Mouse (Mus musculus): ENCODE results near the gene Comtd1. TPM values are rescaled to one million over a fixed set of nuclear protein-coding genes. Genes with fewer than 3 reads are reported as not detected.

Gene Comtd1
- 11.3 and 15.8 TPM in 2 replicates for polyA plus RNA-seq (2012; ENCODE audit: low replicate concordance)

GRCm38 (mm10) chr14:21848166-21849154 is at the start of gene Comtd1:
Gene Comtd1, minus strand, starts transcription at chr14:21848977.

GRCm38 (mm10) chr14:21824938-21825337 is 23.8 kb downstream of the Comtd1 start, which contains the start of gene Vdac2:
Gene Vdac2, plus strand, starts transcription at chr14:21825238.

Other genes with a start within 250 kb of the Comtd1 start
- not detected in 2 replicates for gene Dupd1, start 134.4 kb downstream of the Comtd1 start, polyA plus RNA-seq (2012; ENCODE audit: low replicate concordance)
- gene Samd8, start 98.4 kb downstream of the Comtd1 start, polyA plus RNA-seq (2012; ENCODE audit: low replicate concordance), result 7.3 and 16.4 TPM in 2 replicates
- not detected in 2 replicates for gene Dusp13, start 97.8 kb downstream of the Comtd1 start, polyA plus RNA-seq (2012; ENCODE audit: low replicate concordance)
- gene Vdac2, start 23.7 kb downstream of the Comtd1 start, polyA plus RNA-seq (2012; ENCODE audit: low replicate concordance), result 207 and 227 TPM in 2 replicates
- gene Zfp503, start 140.6 kb upstream of the Comtd1 start, polyA plus RNA-seq (2012; ENCODE audit: low replicate concordance), result 1.4 and 2.4 TPM in 2 replicates
- gene Lrmda, start 170.7 kb upstream of the Comtd1 start, polyA plus RNA-seq (2012; ENCODE audit: low replicate concordance), result 0.25 and 0.80 TPM in 2 replicates